Mouse (Mus musculus) olfactory bulb, adult 2 months (tissue): ENCODE measurements around the gene Plbd2.

ENCODE experiments used
- CTCF ChIP-seq: fragments of 200-500 bp; IDR thresholded peaks from 2 replicates; pipeline ENCODE4 v1.5.1; 2012; ENCODE audit warnings: low read depth, mild to moderate bottlenecking, low read length, moderate library complexity; ENCODE audit not compliant: insufficient read depth
- POLR2A ChIP-seq: fragments of 200-500 bp; IDR thresholded peaks from 2 replicates; pipeline ENCODE4 v1.6.1; 2012; ENCODE audit warnings: mild to moderate bottlenecking, low read depth, low read length, moderate library complexity; ENCODE audit not compliant: insufficient read depth

DNA sequence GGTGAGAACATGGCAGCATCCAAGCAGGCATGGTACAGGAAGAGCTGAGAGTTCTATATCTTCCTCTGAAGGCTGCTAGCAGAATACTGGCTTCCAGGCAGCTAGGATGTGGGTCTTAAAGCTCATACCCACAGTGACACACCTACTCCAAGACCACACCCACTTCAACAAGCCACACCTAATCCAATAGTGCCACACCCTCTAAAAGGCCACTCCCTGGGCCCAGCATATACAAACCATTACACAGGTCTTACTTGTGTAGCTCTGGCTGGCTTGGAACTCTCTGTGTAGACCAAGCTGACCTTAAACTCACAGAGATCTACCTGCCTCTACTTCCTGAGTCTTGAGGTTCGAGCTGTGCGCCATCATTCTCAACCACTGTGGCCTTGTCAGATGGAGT lies 21.3 kb upstream of the Plbd2 start:
- TF ChIP-seq CTCF (no peak), POLR2A (no peak)
